In genomic region chr7:35311214-35311613, GRCm38 (mm10) we compare ENCODE assay signal across 22 mouse cellular contexts. TPM values are rescaled to one million over a fixed set of nuclear protein-coding genes. Genes with fewer than 3 reads are reported as not detected.
"Had no signal": no experiment of that assay in that cellular context is flagged by ENCODE, and none has a peak within 500 bp of the region (broad histone marks: within the 10 kb centered on the region; RNA-seq: fewer than 3 reads in every experiment).

No protein-coding gene starts in this region.

- DNase-seq: gastrocnemius, adult 2 months; gastrocnemius, postnatal 10 days; gastrocnemius, postnatal 25 days; heart, adult 18-20 months; heart, postnatal 10 days; kidney, adult 18-20 months; kidney, adult 8-10 months; kidney, postnatal 10 days; kidney, postnatal 25 days; liver had no signal

- ATAC-seq: hindbrain, postnatal 0 days; liver, embryonic 12.5 days had no signal

- H3K4me3 ChIP-seq: gastrocnemius, adult 2 months; heart, embryonic 10.5 days; heart, embryonic 12.5 days; hindbrain, embryonic 13.5 days; hindbrain, embryonic 15.5 days; left cerebral cortex, adult 2 months; limb, embryonic 10.5 days; limb, embryonic 12.5 days; liver, embryonic 12.5 days had no signal

- H3K4me1 ChIP-seq: heart, embryonic 12.5 days; hindbrain, embryonic 13.5 days; hindbrain, embryonic 15.5 days had no signal

- H3K9me3 ChIP-seq: heart, embryonic 10.5 days; heart, embryonic 12.5 days; hindbrain, embryonic 13.5 days; hindbrain, embryonic 15.5 days; limb, embryonic 10.5 days; limb, embryonic 12.5 days; liver, embryonic 12.5 days had no signal

- H3K27me3 ChIP-seq: heart, embryonic 12.5 days; hindbrain, embryonic 13.5 days; hindbrain, embryonic 15.5 days; limb, embryonic 12.5 days; liver, embryonic 12.5 days had no signal

- H3K27ac ChIP-seq: gastrocnemius, adult 2 months; heart, embryonic 10.5 days; hindbrain, embryonic 13.5 days; hindbrain, embryonic 15.5 days; hindbrain, postnatal 0 days; left cerebral cortex, adult 2 months; limb, embryonic 10.5 days; limb, embryonic 12.5 days; liver, embryonic 12.5 days; liver, embryonic 14.5 days had no signal

- H3K4me2 ChIP-seq: heart, embryonic 12.5 days; hindbrain, embryonic 13.5 days; hindbrain, embryonic 15.5 days; limb, embryonic 12.5 days; liver, embryonic 12.5 days had no signal

- H3K9ac ChIP-seq: heart, embryonic 12.5 days; hindbrain, embryonic 13.5 days; hindbrain, embryonic 15.5 days; limb, embryonic 12.5 days; liver, embryonic 12.5 days; liver, embryonic 14.5 days had no signal

RNA-seq across cellular contexts. Expression of gene Rhpn2, which starts 22.8 kb away (rescaled TPM):
- total RNA-seq: granulocyte monocyte progenitor cell, adult 5-6 weeks; hematopoietic stem cell, adult 5-6 weeks had no signal
